Mouse (Mus musculus): ENCODE results near the gene Trpm3. TPM values are rescaled to one million over a fixed set of nuclear protein-coding genes. Genes with fewer than 3 reads are reported as not detected.

Gene Trpm3
- 28.1 TPM for polyA plus RNA-seq (2014; fragmentation: Illumina TruSeq; extraction: RNeasy Lipid Tissue Mini Kit (QIAGEN cat#74804); ENCODE audit: low read depth, low replicate concordance)

DNA sequence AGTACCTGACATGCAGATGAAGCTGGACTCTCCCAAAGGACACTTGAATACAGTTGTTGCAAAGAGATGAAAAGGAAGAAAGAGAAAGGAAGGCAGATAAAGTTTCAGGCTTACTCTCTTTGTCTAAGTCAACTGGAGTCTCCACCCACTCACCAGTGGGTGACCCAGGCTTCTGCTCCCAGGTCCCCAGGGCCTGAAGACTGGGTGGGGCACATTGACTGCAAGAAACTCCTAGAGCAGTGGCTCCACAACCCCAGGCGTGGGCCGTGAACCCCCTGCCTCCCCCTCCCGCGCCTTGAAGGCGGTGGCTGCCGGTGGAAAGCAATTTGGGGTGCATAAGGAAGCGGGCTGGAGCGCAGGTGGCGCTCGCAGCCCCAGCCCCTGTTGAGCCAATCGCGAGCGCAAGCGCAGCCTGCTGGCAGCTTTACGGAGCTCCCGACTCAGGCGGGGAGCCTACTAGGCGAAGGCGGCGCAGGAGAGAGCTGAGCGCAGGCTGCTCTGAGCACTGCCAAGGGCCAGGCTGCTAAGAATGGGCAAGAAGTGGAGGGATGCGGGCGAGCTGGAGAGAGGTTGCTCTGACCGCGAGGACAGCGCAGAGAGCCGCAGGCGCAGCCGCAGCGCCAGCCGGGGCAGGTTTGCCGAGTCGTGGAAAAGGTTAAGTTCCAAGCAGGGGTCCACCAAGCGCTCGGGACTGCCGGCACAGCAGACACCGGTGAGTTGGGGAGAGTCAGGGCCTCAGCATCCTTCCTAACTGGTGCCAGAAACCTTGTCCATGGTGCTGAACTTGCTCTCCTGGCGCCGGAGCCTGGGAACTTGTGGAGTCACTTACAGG lies at the start of gene Trpm3:
Gene Trpm3 (plus strand): TSS at position 457 of the 832 bp plus-strand sequence.

Measured in adipose tissue, adult 10 weeks (tissue).